Mouse (Mus musculus): ENCODE results near the gene Psmd14. TPM values are rescaled to one million over a fixed set of nuclear protein-coding genes. Genes with fewer than 3 reads are reported as not detected.

Psmd14 gene
- polyA plus RNA-seq, 1 experiment from 2014 or later, result 183 TPM

- Histone ChIP-seq H3K4me1 (ENCODE audit: control insufficient read depth, insufficient read depth, low read depth, low read length) (no peaks in the 10 kb centered on the region), H3K36me3 (ENCODE audit: control insufficient read depth, insufficient read depth, low read length) (no peaks in the 10 kb centered on the region), H3K27ac (ENCODE audit: low read depth, low read length) (no peak overlapping the region), H3K9me3 (ENCODE audit: control insufficient read depth, low read length) (no peaks in the 10 kb centered on the region), H3K4me3 (ENCODE audit: low read length) (no peak overlapping the region), H3K4me2 (ENCODE audit: low read length) (no peak overlapping the region), H3K27me3 (replicated peaks; ENCODE audit: control insufficient read depth, insufficient read depth, low read length) (peaks cover 19% of the 10 kb centered on the region), H3K9ac (ENCODE audit: low read depth, low read length) (no peak overlapping the region)
- 96% methylated on average over 1 of the region's 1 CpGs for WGBS
- no peak for ATAC-seq
Measured at GRCm38 (mm10) chr2:61798048-61798447, 86.6 kb downstream of the Psmd14 start.

GRCm38 (mm10) chr2:61802656-61803251 is 91.3 kb downstream of the Psmd14 start, which contains the start of gene Tbr1:
Tbr1 (plus strand) TSS chr2:61802930.
- no peak within 1 kb of the TSS for H3K27ac ChIP-seq (ENCODE audit: low read depth, low read length)
- H3K4me1 ChIP-seq (ENCODE audit: control insufficient read depth, insufficient read depth, low read depth, low read length), result peaks cover 10% of the 10 kb centered on the region
- no peaks in the 10 kb centered on the region for H3K36me3 ChIP-seq (ENCODE audit: control insufficient read depth, insufficient read depth, low read length)
- no peak within 1 kb of the TSS; the same call in 1 of the 2 replicates for H3K4me3 ChIP-seq (ENCODE audit: low read length)
- no peaks in the 10 kb centered on the region for H3K9me3 ChIP-seq (ENCODE audit: control insufficient read depth, low read length)
- peaks cover 34% of the 10 kb centered on the region for H3K27me3 ChIP-seq (replicated peaks; ENCODE audit: control insufficient read depth, insufficient read depth, low read length)
- 10% methylated on average over 11 of the region's 11 CpGs for WGBS
- ATAC-seq, result peak; percentile 50; the same call in 1 of the 2 replicates
- H3K4me2 ChIP-seq (ENCODE audit: low read length), result peak within 1 kb of the TSS; percentile 17; the same call in 1 of the 2 replicates
- H3K9ac ChIP-seq (ENCODE audit: low read depth, low read length), result no peak within 1 kb of the TSS

- no peak overlapping the region for H3K9ac ChIP-seq (ENCODE audit: low read depth, low read length)
- peak overlapping the region; percentile 17; the same call in 1 of the 2 replicates for H3K4me2 ChIP-seq (ENCODE audit: low read length)
- H3K27ac ChIP-seq (ENCODE audit: low read depth, low read length), result no peak overlapping the region
- peaks cover 10% of the 10 kb centered on the region for H3K4me1 ChIP-seq (ENCODE audit: control insufficient read depth, insufficient read depth, low read depth, low read length)
- no peak overlapping the region; the same call in 1 of the 2 replicates for H3K4me3 ChIP-seq (ENCODE audit: low read length)
- ATAC-seq, result no peak
- no peaks in the 10 kb centered on the region for H3K36me3 ChIP-seq (ENCODE audit: control insufficient read depth, insufficient read depth, low read length)
- H3K9me3 ChIP-seq (ENCODE audit: control insufficient read depth, low read length), result no peaks in the 10 kb centered on the region
- 4% methylated on average over 29 of the region's 29 CpGs for WGBS
- H3K27me3 ChIP-seq (replicated peaks; ENCODE audit: control insufficient read depth, insufficient read depth, low read length), result peaks cover 37% of the 10 kb centered on the region
Measured at GRCm38 (mm10) chr2:61803443-61804367, 92.2 kb downstream of the Psmd14 start.

- peaks cover 42% of the 10 kb centered on the region for H3K27me3 ChIP-seq (replicated peaks; ENCODE audit: control insufficient read depth, insufficient read depth, low read length)
- no peaks in the 10 kb centered on the region for H3K9me3 ChIP-seq (ENCODE audit: control insufficient read depth, low read length)
- no peak overlapping the region for H3K4me3 ChIP-seq (ENCODE audit: low read length)
- ATAC-seq, result no peak
- 3% methylated on average over 10 of the region's 10 CpGs for WGBS
- H3K4me1 ChIP-seq (ENCODE audit: control insufficient read depth, insufficient read depth, low read depth, low read length), result peaks cover 10% of the 10 kb centered on the region
- no peak overlapping the region; the same call in 1 of the 2 replicates for H3K27ac ChIP-seq (ENCODE audit: low read depth, low read length)
- H3K36me3 ChIP-seq (ENCODE audit: control insufficient read depth, insufficient read depth, low read length), result no peaks in the 10 kb centered on the region
- no peak overlapping the region for H3K9ac ChIP-seq (ENCODE audit: low read depth, low read length)
- no peak overlapping the region for H3K4me2 ChIP-seq (ENCODE audit: low read length)
Measured at GRCm38 (mm10) chr2:61804382-61804840, 92.9 kb downstream of the Psmd14 start.

GRCm38 (mm10) chr2:61804841-61805540 is 93.5 kb downstream of the Psmd14 start:
- peak overlapping the region; percentile 22 for H3K4me3 ChIP-seq (ENCODE audit: low read length)
- WGBS, result under 1% methylated on average over 39 of the region's 39 CpGs
- ATAC-seq, result peak; percentile 31; the same call in 1 of the 2 replicates

GRCm38 (mm10) chr2:61805541-61806345 is 94.2 kb downstream of the Psmd14 start:
- H3K4me1 ChIP-seq (ENCODE audit: control insufficient read depth, insufficient read depth, low read depth, low read length), result peaks cover 10% of the 10 kb centered on the region
- peaks cover 54% of the 10 kb centered on the region for H3K27me3 ChIP-seq (replicated peaks; ENCODE audit: control insufficient read depth, insufficient read depth, low read length)
- H3K4me3 ChIP-seq (ENCODE audit: low read length), result peak overlapping the region; percentile 22
- H3K27ac ChIP-seq (ENCODE audit: low read depth, low read length), result no peak overlapping the region
- H3K9ac ChIP-seq (ENCODE audit: low read depth, low read length), result no peak overlapping the region; the same call in 1 of the 2 replicates
- H3K4me2 ChIP-seq (ENCODE audit: low read length), result peak overlapping the region; percentile 22; the same call in 1 of the 2 replicates
- H3K36me3 ChIP-seq (ENCODE audit: control insufficient read depth, insufficient read depth, low read length), result no peaks in the 10 kb centered on the region
- ATAC-seq, result no peak
- H3K9me3 ChIP-seq (ENCODE audit: control insufficient read depth, low read length), result no peaks in the 10 kb centered on the region
- under 1% methylated on average over 37 of the region's 39 CpGs for WGBS

More at GRCm38 (mm10) chr2:61804841-61805540, 93.5 kb downstream of the Psmd14 start:
- no peaks in the 10 kb centered on the region for H3K36me3 ChIP-seq (ENCODE audit: control insufficient read depth, insufficient read depth, low read length)
- peak overlapping the region; percentile 22; the same call in 1 of the 2 replicates for H3K4me2 ChIP-seq (ENCODE audit: low read length)
- H3K4me1 ChIP-seq (ENCODE audit: control insufficient read depth, insufficient read depth, low read depth, low read length), result peaks cover 10% of the 10 kb centered on the region
- H3K9ac ChIP-seq (ENCODE audit: low read depth, low read length), result no peak overlapping the region; the same call in 1 of the 2 replicates
- no peaks in the 10 kb centered on the region for H3K9me3 ChIP-seq (ENCODE audit: control insufficient read depth, low read length)
- H3K27me3 ChIP-seq (replicated peaks; ENCODE audit: control insufficient read depth, insufficient read depth, low read length), result peaks cover 48% of the 10 kb centered on the region
- H3K27ac ChIP-seq (ENCODE audit: low read depth, low read length), result no peak overlapping the region; the same call in 1 of the 2 replicates

- Histone ChIP-seq H3K9ac (ENCODE audit: low read depth, low read length) (no peak overlapping the region), H3K4me2 (ENCODE audit: low read length) (no peak overlapping the region), H3K9me3 (ENCODE audit: control insufficient read depth, low read length) (no peaks in the 10 kb centered on the region), H3K27ac (ENCODE audit: low read depth, low read length) (no peak overlapping the region), H3K27me3 (replicated peaks; ENCODE audit: control insufficient read depth, insufficient read depth, low read length) (peaks cover 56% of the 10 kb centered on the region), H3K36me3 (ENCODE audit: control insufficient read depth, insufficient read depth, low read length) (no peaks in the 10 kb centered on the region), H3K4me3 (ENCODE audit: low read length) (no peak overlapping the region), H3K4me1 (ENCODE audit: control insufficient read depth, insufficient read depth, low read depth, low read length) (peaks cover 10% of the 10 kb centered on the region)
- no peak for ATAC-seq
- 4% methylated on average over 3 of the region's 3 CpGs for WGBS
Measured at GRCm38 (mm10) chr2:61806346-61806825, 94.9 kb downstream of the Psmd14 start.

GRCm38 (mm10) chr2:61807151-61807550 is 95.7 kb downstream of the Psmd14 start:
- Histone ChIP-seq H3K27me3 (replicated peaks; ENCODE audit: control insufficient read depth, insufficient read depth, low read length) (peaks cover 50% of the 10 kb centered on the region), H3K9me3 (ENCODE audit: control insufficient read depth, low read length) (no peaks in the 10 kb centered on the region), H3K9ac (ENCODE audit: low read depth, low read length) (no peak overlapping the region), H3K4me3 (ENCODE audit: low read length) (no peak overlapping the region; the same call in 1 of the 2 replicates), H3K36me3 (ENCODE audit: control insufficient read depth, insufficient read depth, low read length) (no peaks in the 10 kb centered on the region), H3K27ac (ENCODE audit: low read depth, low read length) (no peak overlapping the region), H3K4me1 (ENCODE audit: control insufficient read depth, insufficient read depth, low read depth, low read length) (peaks cover 16% of the 10 kb centered on the region), H3K4me2 (ENCODE audit: low read length) (no peak overlapping the region)
- peak; percentile 44 for ATAC-seq
- 2% methylated on average over 21 of the region's 22 CpGs for WGBS
